Mouse (Mus musculus): ENCODE results near the gene Zfp934. TPM values are rescaled to one million over a fixed set of nuclear protein-coding genes. Genes with fewer than 3 reads are reported as not detected.
"Not testable (repeated sequence)": the region's sequence is repeated elsewhere in the genome, so short reads cannot be mapped to it uniquely, and the experiment has no call there.

The Zfp934 gene
- polyA plus RNA-seq (2016; fragmentation: Nextera tagmentation; extraction: Ambion mirVana): 18.9 TPM in 2 replicates

DNA sequence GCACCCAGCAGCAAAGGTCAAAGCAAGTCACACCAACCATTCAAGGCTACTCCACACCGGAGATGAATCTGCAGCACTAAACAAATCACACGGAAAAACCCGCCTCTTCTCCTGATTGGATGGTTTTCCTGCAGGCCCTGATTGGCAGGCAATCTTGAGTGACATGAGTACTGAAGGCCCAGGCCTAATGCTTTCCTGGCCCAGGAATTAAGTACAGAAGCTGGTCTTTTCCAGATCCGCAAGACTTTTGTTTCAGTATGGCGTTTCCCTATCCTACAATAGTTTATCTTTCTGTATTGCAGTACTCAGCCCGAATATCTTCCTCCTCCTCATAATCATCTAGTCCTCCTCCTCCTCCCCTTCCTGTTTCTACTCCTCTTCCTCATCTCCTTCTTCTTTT is at the start of gene Zfp934:
Zfp934 (minus strand) TSS at position 101 of the 400 bp plus-strand sequence.
- not testable (repeated sequence) for H3K36me3 ChIP-seq; ATAC-seq (ENCODE audit: low FRiP score, low read depth); H3K9me3 ChIP-seq; H3K27ac ChIP-seq (replicated peaks); H3K4me2 ChIP-seq (replicated peaks); H3K4me3 ChIP-seq; H3K4me1 ChIP-seq; H3K9ac ChIP-seq (replicated peaks); H3K27me3 ChIP-seq
- 92% methylated on average over 4 of the region's 6 CpGs for WGBS

DNA sequence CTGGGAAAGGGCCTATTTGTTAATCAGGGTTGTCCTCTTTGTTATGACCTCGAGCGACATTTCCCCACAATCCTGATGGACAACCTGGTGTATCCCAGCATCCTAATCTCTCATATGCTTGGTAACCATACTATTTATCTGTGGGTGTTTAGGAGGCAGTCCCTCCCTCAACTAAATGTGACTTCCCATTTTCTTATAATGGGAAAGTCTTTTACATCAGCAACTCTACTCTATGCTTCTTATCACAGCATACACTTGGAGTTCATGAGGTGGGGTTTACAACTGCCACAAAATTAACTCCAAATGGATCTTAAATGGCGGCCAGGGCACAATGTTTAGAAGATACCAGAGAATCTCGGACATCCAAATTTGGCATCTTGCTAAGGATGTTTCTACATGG is 46.5 kb upstream of the Zfp934 start:
- H3K4me3 ChIP-seq; ATAC-seq (ENCODE audit: low FRiP score, low read depth); H3K27me3 ChIP-seq; H3K9ac ChIP-seq (replicated peaks); H3K36me3 ChIP-seq; H3K4me1 ChIP-seq; H3K4me2 ChIP-seq (replicated peaks); H3K27ac ChIP-seq (replicated peaks): not testable (repeated sequence)
- H3K9me3 ChIP-seq: peaks cover 12% of the 10 kb centered on the region
- WGBS: 97% methylated on average over 4 of the region's 4 CpGs

DNA sequence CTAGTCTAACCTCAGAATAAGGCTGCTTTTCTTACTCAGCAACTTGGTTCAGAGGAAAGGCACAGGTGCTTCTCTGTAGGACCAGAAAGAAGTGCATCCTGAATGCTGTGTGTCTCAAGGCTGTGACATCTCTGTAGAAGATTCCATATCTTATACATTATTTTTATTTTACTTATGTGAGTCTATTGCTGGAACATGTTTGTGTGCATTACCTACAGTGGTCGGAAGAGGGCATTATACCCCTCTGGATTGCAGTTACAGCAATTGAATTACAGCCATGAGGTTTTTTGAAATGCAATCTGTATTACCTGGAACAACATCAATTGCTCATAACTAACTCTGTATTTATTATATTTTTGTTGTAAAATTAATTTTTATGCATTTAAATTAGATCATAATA is 9.3 kb downstream of the Zfp934 start:
- ATAC-seq (ENCODE audit: low FRiP score, low read depth); H3K9me3 ChIP-seq; H3K27me3 ChIP-seq; H3K9ac ChIP-seq (replicated peaks); H3K4me3 ChIP-seq; H3K4me2 ChIP-seq (replicated peaks); H3K27ac ChIP-seq (replicated peaks); H3K36me3 ChIP-seq; H3K4me1 ChIP-seq: not testable (repeated sequence)
- 9% methylated on average over 1 of the region's 1 CpGs for WGBS

DNA sequence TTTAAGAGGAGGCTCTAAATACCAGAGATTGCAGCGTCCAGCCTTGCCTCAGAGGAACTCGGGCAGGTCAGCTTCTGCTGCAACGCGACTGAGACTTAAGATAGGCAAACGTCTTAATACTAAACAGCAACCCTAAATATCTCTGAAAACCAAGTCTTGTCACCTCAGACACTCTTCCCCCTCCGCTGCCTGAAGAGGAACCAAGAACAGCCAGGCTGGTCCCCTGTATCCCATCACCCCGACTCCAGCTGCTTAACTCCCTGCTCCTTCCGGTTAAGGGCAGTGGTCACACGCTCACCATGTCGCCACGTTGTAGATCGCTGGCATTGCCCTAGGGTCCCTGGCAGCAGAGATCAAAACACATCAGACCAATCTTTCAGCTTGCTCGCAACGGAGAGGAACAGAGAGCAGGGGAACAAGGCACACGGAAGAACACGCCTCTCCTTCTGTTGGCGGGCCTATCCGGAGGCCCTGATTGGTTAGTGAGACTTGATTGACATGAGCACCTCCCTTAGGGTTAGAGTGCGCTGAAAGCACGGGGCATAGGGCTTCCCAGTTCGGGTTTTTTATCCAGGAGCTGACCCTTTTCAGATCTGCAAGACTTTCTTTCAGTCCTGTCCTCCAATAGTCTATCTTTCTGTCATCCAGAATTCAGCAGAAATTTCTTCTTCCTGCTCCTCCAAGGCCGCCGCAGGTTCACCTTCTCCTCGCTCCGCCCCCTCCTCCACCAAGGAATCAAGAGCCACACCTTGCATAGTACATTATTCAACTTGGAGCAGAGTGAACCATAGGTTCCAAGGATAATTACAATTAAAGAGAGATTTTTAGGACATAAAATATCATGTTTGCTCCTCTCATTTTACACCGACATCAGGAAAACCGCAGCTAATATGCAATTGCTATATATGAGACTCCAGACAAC is 12.5 kb downstream of the Zfp934 start, which contains the start of gene Zfp935:
Zfp935 (minus strand) TSS at position 323 of the 922 bp plus-strand sequence.
- H3K4me1 ChIP-seq; H3K27me3 ChIP-seq; H3K27ac ChIP-seq (replicated peaks): not testable (repeated sequence)
- H3K36me3 ChIP-seq: peaks cover 17% of the 10 kb centered on the region
- WGBS: 5% methylated on average over 27 of the region's 27 CpGs
- peak within 1 kb of the TSS; percentile 52 for H3K9ac ChIP-seq (replicated peaks)
- 0 out of 2 replicates have a peak, but pooled peaks cover 11% of the 10 kb centered on the region for H3K9me3 ChIP-seq
- peak within 1 kb of the TSS; percentile 51 for H3K4me3 ChIP-seq
- ATAC-seq (ENCODE audit: low FRiP score, low read depth): peak; percentile 65; the same call in 1 of the 2 replicates
- H3K4me2 ChIP-seq (replicated peaks): peak within 1 kb of the TSS; percentile 46

DNA sequence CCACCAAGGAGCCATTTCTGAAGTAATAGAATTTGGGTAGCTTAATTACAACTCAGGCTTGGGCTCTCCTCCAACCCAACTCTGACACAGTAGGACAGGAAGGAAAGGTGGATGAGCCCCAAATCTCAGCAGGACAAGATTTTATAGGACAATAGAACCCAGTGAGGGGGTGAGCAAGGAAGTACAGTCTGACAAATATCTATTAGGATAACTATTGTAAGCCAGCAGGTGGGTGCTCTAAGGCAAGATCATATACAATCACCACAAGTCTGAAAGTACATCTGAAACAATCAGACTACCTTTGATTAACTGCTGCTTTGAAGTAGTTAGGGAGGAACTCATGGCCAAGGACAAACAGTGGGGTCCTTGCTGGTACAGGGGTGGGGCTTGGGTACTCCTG is 40.9 kb downstream of the Zfp934 start:
- H3K9me3 ChIP-seq; ATAC-seq (ENCODE audit: low FRiP score, low read depth); H3K4me1 ChIP-seq; H3K4me3 ChIP-seq; H3K4me2 ChIP-seq (replicated peaks); H3K27me3 ChIP-seq; H3K27ac ChIP-seq (replicated peaks); H3K36me3 ChIP-seq; H3K9ac ChIP-seq (replicated peaks): not testable (repeated sequence)

DNA sequence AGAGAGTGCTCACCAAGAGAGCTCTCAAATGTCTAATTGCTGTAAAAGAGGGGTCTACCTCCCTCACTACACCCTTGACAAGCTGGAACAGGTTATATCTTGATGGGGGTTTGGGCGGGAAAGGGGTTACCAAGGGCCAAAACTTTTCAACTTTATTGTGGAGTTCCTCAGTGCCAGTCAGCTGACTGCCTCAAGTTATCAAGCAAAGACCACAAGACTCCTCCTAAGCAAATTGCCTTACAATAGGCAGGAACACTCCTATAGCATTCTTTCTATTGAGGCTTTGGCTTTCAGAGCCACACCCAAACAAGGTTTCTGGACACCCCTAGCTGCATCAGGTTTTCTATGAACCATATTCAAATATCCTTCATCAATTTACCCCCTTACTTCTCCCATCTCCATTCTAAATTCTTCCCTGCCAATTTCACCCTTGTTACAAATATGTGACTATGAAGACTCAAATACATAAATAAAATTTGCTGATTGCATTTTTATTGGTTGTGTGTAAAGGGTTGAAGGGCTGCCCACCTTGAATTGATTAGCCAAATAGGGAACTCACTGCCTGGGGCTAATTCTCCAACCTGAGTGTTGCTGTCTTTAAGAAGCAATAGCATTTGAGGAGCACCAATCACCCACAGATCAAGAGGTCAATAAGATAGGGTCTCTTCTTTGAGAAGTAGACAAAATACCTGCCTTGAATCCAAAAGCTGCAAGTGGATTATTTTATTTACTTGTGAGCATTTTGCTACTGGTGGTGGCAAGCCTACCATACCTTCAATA is 60.2 kb downstream of the Zfp934 start:
- not testable (repeated sequence) for H3K9ac ChIP-seq (replicated peaks); H3K27me3 ChIP-seq; H3K4me3 ChIP-seq; H3K27ac ChIP-seq (replicated peaks); ATAC-seq (ENCODE audit: low FRiP score, low read depth); H3K4me1 ChIP-seq; H3K9me3 ChIP-seq; H3K36me3 ChIP-seq; H3K4me2 ChIP-seq (replicated peaks)
- 100% methylated on average over 1 of the region's 1 CpGs for WGBS

DNA sequence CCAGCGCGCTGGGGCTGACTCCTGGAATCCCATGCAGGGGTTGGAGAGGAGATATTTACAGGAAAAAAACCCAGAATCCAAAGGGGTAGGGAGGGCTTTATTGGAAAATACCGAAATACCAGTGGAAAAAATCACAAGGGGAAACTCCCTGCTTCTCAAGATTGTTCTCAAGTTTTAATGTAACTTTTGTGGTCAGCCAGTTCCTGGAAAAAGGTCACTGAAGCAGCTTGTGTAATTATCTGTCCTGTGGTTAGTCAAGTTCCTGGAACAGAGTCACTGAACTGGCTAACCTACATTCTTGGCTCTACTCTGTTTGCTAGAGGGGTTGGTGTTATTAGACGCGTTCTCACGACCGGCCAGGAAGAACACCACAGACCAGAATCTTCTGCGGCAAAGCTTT is 98.3 kb downstream of the Zfp934 start:
- H3K4me3 ChIP-seq: not testable (repeated sequence)

DNA sequence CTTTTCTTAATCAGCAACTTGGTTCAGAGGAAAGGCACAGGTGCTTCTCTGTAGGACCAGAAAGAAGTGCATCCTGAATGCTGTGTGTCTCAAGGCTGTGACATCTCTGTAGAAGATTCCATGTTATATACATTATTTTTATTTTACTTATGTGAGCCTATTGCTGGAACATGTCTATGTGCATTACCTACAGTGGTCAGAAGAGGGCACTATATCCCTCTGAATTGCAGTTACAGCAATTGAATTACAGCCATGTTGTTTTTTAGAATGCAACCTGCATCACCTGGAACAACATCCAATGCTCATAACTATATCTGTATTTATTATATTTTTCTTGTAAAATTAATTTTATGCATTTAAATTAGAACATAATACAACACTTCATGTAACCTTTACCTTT is 101.1 kb downstream of the Zfp934 start:
- not testable (repeated sequence) for ATAC-seq (ENCODE audit: low FRiP score, low read depth); H3K4me2 ChIP-seq (replicated peaks); H3K27me3 ChIP-seq; H3K9ac ChIP-seq (replicated peaks); H3K36me3 ChIP-seq; H3K9me3 ChIP-seq; H3K4me1 ChIP-seq; H3K4me3 ChIP-seq; H3K27ac ChIP-seq (replicated peaks)

More for the DNA sequence above, 98.3 kb downstream of the Zfp934 start:
- 91% methylated on average over 8 of the region's 8 CpGs for WGBS
- H3K36me3 ChIP-seq; H3K4me2 ChIP-seq (replicated peaks); H3K9ac ChIP-seq (replicated peaks); H3K27ac ChIP-seq (replicated peaks); H3K27me3 ChIP-seq; ATAC-seq (ENCODE audit: low FRiP score, low read depth); H3K4me1 ChIP-seq; H3K9me3 ChIP-seq: not testable (repeated sequence)

DNA sequence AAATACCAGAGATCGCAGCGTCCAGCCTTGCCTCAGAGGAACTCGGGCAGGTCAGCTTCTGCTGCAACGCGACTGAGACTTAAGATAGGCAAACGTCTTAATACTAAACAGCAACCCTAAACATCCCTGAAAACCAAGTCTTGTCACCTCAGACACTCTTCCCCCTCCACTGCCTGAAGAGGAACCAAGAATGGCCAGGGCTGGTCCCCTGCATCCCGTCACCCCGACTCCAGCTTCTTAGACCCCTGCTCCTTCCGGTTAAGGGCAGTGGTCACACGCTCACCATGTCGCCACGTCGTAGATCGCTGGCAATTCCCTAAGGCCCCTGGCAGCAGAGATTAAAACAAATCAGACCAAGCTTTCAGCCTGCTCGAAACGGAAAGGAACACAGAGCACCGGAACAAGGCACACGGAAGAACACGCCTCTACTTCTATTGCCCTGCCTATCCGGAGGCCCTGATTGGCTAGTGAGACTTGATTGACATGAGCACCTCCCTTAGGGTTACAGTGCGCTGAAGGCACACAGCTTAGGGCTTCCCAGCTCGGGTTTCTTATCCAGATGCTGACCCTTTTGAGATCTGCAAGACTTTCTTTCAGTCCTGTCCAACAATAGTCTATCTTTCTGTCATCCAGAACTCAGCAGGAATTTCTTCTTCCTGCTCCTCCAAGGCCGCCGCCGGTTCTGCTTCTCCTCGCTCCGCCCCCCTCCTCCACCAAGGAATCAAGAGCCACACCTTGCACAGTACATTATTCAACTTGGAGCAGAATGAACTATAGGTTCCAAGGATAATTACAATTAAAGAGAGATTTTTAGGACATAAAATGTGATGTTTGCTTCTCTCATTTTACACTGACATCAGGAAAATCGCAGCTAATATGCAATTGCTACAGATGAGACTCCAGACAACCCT is 104.3 kb downstream of the Zfp934 start, which contains the start of gene Gm49359:
Gm49359 (minus strand) TSS at position 409 of the 911 bp plus-strand sequence.
- H3K27ac ChIP-seq (replicated peaks): peak within 1 kb of the TSS; percentile 70

More for the DNA sequence above, 104.3 kb downstream of the Zfp934 start, which contains the start of gene Gm49359:
- ATAC-seq (ENCODE audit: low FRiP score, low read depth): peak; percentile 100
- H3K27me3 ChIP-seq, H3K9me3 ChIP-seq, H3K4me1 ChIP-seq: not testable (repeated sequence)
- Histone ChIP-seq H3K36me3 (peaks cover 17% of the 10 kb centered on the region), H3K4me2 (replicated peaks) (peak within 1 kb of the TSS; percentile 38), H3K9ac (replicated peaks) (peak within 1 kb of the TSS; percentile 66), H3K4me3 (peak within 1 kb of the TSS; percentile 63)
- WGBS: 3% methylated on average over 28 of the region's 28 CpGs
